Mouse (Mus musculus) brain, embryonic 14.5 days (tissue): ENCODE measurements around the gene Sergef.

Experiments used
- CTCF ChIP-seq: fragments of 200-500 bp; IDR thresholded peaks from 2 replicates; pipeline ENCODE4 v1.5.1; 2012; ENCODE audit warnings: inconsistent platforms, mild to moderate bottlenecking, moderate library complexity, borderline replicate concordance; ENCODE audit not compliant: insufficient read depth, insufficient read length; ENCODE audit errors: extremely low read depth
- POLR2A ChIP-seq: fragments of 200-500 bp; IDR thresholded peaks from 2 replicates; pipeline ENCODE4 v1.6.1; 2012; ENCODE audit warnings: mild to moderate bottlenecking, inconsistent platforms, borderline replicate concordance; ENCODE audit not compliant: poor library complexity, insufficient read depth, insufficient read length, severe bottlenecking; ENCODE audit errors: extremely low read depth

- TF ChIP-seq CTCF (no peak), POLR2A (no peak)
Observed at GRCm38 (mm10) chr7:46623979-46624378, 15.6 kb downstream of the Sergef start.
